ENCODE assay signal across 8 mouse cellular contexts in genomic region chr14:60554222-60554740, GRCm38 (mm10).
DNase-seq lines count a peak whose midpoint lies in the region; ATAC-seq and TF ChIP-seq lines count a peak whose summit lies in the region.

No protein-coding gene starts in this region.

- ATAC-seq in embryonic facial prominence, embryonic 13.5 days (ENCODE audit: insufficient number of reproducible peaks, insufficient read depth, low FRiP score, low TSS enrichment, low read depth), result peak; percentile 72

- peak overlapping the region; percentile 42 for H3K4me2 ChIP-seq in embryonic facial prominence, embryonic 13.5 days

- no peak for TF ChIP-seq POLR2A in brain, embryonic 14.5 days (IDR thresholded peaks at IDR 0.05; ENCODE audit: borderline replicate concordance, extremely low read depth, insufficient read depth, insufficient read length, poor library complexity, severe bottlenecking)
- no peak for TF ChIP-seq POLR2A in olfactory bulb, adult 2 months (IDR thresholded peaks at IDR 0.05; ENCODE audit: insufficient read depth, low read depth, low read length)
- no peak for TF ChIP-seq POLR2A in thymus, adult 2 months (IDR thresholded peaks at IDR 0.05; ENCODE audit: control insufficient read depth, extremely low read depth, insufficient read depth, low read length, poor library complexity)

- WGBS in embryonic facial prominence, embryonic 13.5 days, result 7% methylated on average over 6 of the region's 6 CpGs
- WGBS in olfactory bulb, adult 2 months, result 8% methylated on average over 6 of the region's 6 CpGs
- WGBS in thymus, adult 2 months, result 69% methylated on average over 6 of the region's 6 CpGs

- no peak for TF ChIP-seq CTCF in brain, embryonic 14.5 days (IDR thresholded peaks at IDR 0.05; ENCODE audit: borderline replicate concordance, extremely low read depth, insufficient read depth, insufficient read length)
- TF ChIP-seq CTCF in olfactory bulb, adult 2 months (IDR thresholded peaks at IDR 0.05; ENCODE audit: insufficient read depth, low read depth, low read length), result no peak
- TF ChIP-seq CTCF in thymus, adult 2 months (IDR thresholded peaks at IDR 0.05; ENCODE audit: borderline replicate concordance, control insufficient read depth, extremely low read depth, insufficient read depth, low read length, poor library complexity), result no peak

- 0 out of 2 replicates have a peak overlapping the region, but pooled peaks have one; percentile 1 for H3K4me3 ChIP-seq in embryonic facial prominence, embryonic 13.5 days
- H3K4me3 ChIP-seq in olfactory bulb, adult 2 months (ENCODE audit: insufficient read depth, low read depth, low read length), result no peak overlapping the region
- H3K4me3 ChIP-seq in thymus, adult 2 months (ENCODE audit: control insufficient read depth, insufficient read depth, low read length), result no peak overlapping the region

- H3K36me3 ChIP-seq in embryonic facial prominence, embryonic 13.5 days, result no peaks in the 10 kb centered on the region
- H3K36me3 ChIP-seq in thymus, adult 2 months (ENCODE audit: control insufficient read depth, insufficient read depth, low read length), result no peaks in the 10 kb centered on the region

- no peaks in the 10 kb centered on the region for H3K9me3 ChIP-seq in embryonic facial prominence, embryonic 13.5 days

- H3K27me3 ChIP-seq in embryonic facial prominence, embryonic 13.5 days, result no peaks in the 10 kb centered on the region
- no peaks in the 10 kb centered on the region for H3K27me3 ChIP-seq in thymus, adult 2 months (ENCODE audit: control insufficient read depth, insufficient read depth, low read length)

- H3K9ac ChIP-seq in embryonic facial prominence, embryonic 13.5 days, result no peak overlapping the region; the same call in 1 of the 2 replicates

- peaks cover 19% of the 10 kb centered on the region for H3K4me1 ChIP-seq in embryonic facial prominence, embryonic 13.5 days
- peaks cover 20% of the 10 kb centered on the region for H3K4me1 ChIP-seq in olfactory bulb, adult 2 months (ENCODE audit: control insufficient read depth, insufficient read depth, low read length)
- no peaks in the 10 kb centered on the region for H3K4me1 ChIP-seq in thymus, adult 2 months (replicated peaks; ENCODE audit: control insufficient read depth, insufficient read depth, low read length)

- peak overlapping the region; percentile 80 for H3K27ac ChIP-seq in embryonic facial prominence, embryonic 13.5 days
- peak overlapping the region; percentile 83 for H3K27ac ChIP-seq in olfactory bulb, adult 2 months (ENCODE audit: insufficient read depth, low read depth, low read length)
- H3K27ac ChIP-seq in thymus, adult 2 months (ENCODE audit: control insufficient read depth, insufficient read depth, low read length), result no peak overlapping the region

- peak; percentile 99 for DNase-seq in brain, embryonic 14.5 days (ENCODE audit: low read depth)
- DNase-seq in kidney, adult 18-20 months, result peak; percentile 67
- peak; percentile 86 to 89 for DNase-seq in left cerebral cortex, adult 9 months (ENCODE audit: low spot score in 2 of 2)
- no peak for DNase-seq in thymus, adult 2 months
- no peak for DNase-seq in gastrocnemius, adult 8-10 months (ENCODE audit: low spot score in 2 of 2)
- no peak for DNase-seq in ovary, adult 18-20 months (ENCODE audit: low spot score)

Comparison
In these comparisons a context has a peak if more than half of its experiments do, and no peak if none do; other contexts are left out.
1. DNase-seq: peak in brain, embryonic 14.5 days (single experiment), kidney, adult 18-20 months (single experiment) and left cerebral cortex, adult 9 months (2 of 2); none in thymus, adult 2 months (single experiment), gastrocnemius, adult 8-10 months (0 of 2) and ovary, adult 18-20 months (single experiment).